ENCODE assay signal across 15 mouse cellular contexts in the genomic region with DNA sequence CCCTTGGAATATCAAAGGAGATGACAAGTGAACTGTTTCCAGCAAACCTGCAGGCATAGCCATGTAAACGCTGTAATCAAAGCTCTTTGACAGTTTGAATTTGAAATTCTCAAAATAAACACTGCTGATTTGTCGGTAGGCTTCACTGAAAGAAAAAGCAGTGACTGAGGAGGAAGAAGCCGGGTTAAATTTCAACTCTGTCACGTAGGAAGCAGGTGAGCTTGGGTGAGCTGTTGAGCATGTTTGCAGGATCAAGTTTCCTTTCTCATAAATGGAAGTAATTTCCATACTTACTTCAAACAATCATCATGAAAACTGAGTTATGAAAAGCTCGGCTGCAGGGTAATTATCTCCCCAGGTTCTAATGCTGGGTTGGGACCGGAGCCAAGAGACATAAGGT.
"Had no signal": no experiment of that assay in that cellular context is flagged by ENCODE, and none has a peak within 500 bp of the region (broad histone marks: within the 10 kb centered on the region; RNA-seq: fewer than 3 reads in every experiment).

No protein-coding gene starts in this region.

- H3K4me2 ChIP-seq: neural tube, embryonic 15.5 days; stomach, embryonic 15.5 days had no signal

- H3K9me3 ChIP-seq: neural tube, embryonic 15.5 days; stomach, embryonic 15.5 days had no signal

- H3K36me3 ChIP-seq: neural tube, embryonic 15.5 days; stomach, embryonic 15.5 days had no signal

- H3K4me3 ChIP-seq: neural tube, embryonic 15.5 days; stomach, embryonic 15.5 days had no signal

- H3K4me1 ChIP-seq: neural tube, embryonic 15.5 days; stomach, embryonic 15.5 days had no signal

- H3K9ac ChIP-seq: neural tube, embryonic 15.5 days; stomach, embryonic 15.5 days had no signal

- DNase-seq: retina, postnatal 1 day; right cerebral cortex, adult 18-20 months; right cerebral cortex, postnatal 14 days; right cerebral cortex, postnatal 25 days; right cerebral cortex, postnatal 4 days; spleen, adult 18-20 months; thymus, adult 18-20 months; thymus, adult 2 months; thymus, postnatal 14 days; thymus, postnatal 25 days; thymus, postnatal 36 days; thymus, postnatal 4 days had no signal

- H3K27ac ChIP-seq: neural tube, embryonic 15.5 days; stomach, embryonic 15.5 days; stomach, postnatal 0 days had no signal

- H3K27me3 ChIP-seq: neural tube, embryonic 15.5 days; stomach, embryonic 15.5 days had no signal
